Mouse (Mus musculus): ENCODE measurements around the gene Nubp2. TPM values are rescaled to one million over a fixed set of nuclear protein-coding genes. Genes with fewer than 3 reads are reported as not detected.

The Nubp2 gene
- total and polyA plus RNA-seq, 3 experiments = 46.9 to 103 (median 92.9) TPM

DNA sequence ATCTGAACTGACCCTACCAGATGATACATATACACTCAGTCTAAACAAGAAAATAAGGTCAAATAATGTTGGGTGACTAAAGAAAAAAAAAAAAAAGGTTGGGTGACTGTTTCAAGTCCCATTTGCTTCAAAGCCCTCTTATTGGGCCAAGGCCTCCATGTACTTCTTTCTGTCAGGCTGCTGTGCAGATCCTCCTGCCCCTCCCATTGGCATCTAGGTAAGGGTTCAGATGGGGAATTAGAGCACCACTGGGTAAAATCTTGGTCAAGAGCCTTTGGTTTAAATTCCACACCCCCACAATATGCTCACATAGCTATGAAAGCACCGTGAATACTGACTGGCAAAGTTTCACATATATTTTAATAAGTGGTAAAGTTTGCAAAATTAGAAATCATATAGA is 37.1 kb upstream of the Nubp2 start:
- Histone ChIP-seq H3K27me3 (ENCODE audit: insufficient read depth, low read length) (no peaks in the 10 kb centered on the region), H3K4me1 (ENCODE audit: insufficient read depth, low read depth, low read length) (peaks cover 4% of the 10 kb centered on the region; the same call in 1 of the 2 replicates), H3K9me3 (replicated peaks) (no peaks in the 10 kb centered on the region), H3K4me3 (ENCODE audit: low read depth, low read length) (no peak overlapping the region), H3K36me3 (replicated peaks) (peaks cover 98% of the 10 kb centered on the region)
- TF ChIP-seq POLR2AphosphoS5 (IDR thresholded peaks at IDR 0.05; ENCODE audit: insufficient replicate concordance, low read depth, low read length) (no peak), CTCF (IDR thresholded peaks at IDR 0.05; ENCODE audit: low read depth, low read length) (no peak), TAL1 (conservative IDR thresholded peaks at IDR 0.05; ENCODE audit: low read depth, low read length) (no peak), GATA2 (IDR thresholded peaks at IDR 0.05; ENCODE audit: borderline replicate concordance, low read depth, low read length) (no peak), GATA1 (IDR thresholded peaks at IDR 0.05; ENCODE audit: borderline replicate concordance, low read length) (no peak)
- DNase-seq (ENCODE audit: low spot score) = no peak
- no peak for ATAC-seq (ENCODE audit: extremely low read depth, insufficient number of reproducible peaks, low FRiP score, poor library complexity, severe bottlenecking)

DNA sequence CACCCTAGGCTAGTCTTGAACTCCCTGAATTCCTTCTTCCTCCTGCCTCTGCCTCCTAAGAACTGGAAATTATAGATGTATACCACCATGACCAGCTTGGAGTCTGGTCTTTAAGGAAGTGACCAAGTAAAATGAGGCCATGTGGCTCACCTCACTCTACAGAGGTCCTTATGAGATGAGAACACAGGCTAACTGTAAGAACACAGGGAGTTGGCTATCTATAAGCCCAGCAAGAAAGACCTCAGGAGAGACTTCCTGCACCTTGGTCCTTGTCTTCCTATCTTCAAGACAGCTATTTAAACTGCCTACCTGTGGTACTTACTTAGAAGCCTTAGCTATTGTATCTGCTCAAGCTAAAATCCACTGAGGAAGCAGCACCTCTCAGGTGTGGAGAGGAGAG is 27.8 kb upstream of the Nubp2 start:
- H3K36me3 ChIP-seq (replicated peaks) = peaks cover 99% of the 10 kb centered on the region
- H3K27me3 ChIP-seq (ENCODE audit: insufficient read depth, low read length) = no peaks in the 10 kb centered on the region
- H3K4me1 ChIP-seq (ENCODE audit: insufficient read depth, low read depth, low read length) = peaks cover 20% of the 10 kb centered on the region
- peak overlapping the region; percentile 31; the same call in 1 of the 2 replicates for H3K4me3 ChIP-seq (ENCODE audit: low read depth, low read length)
- H3K9me3 ChIP-seq (replicated peaks) = no peaks in the 10 kb centered on the region
- DNase-seq (ENCODE audit: low spot score) = no peak
- ATAC-seq (ENCODE audit: extremely low read depth, insufficient number of reproducible peaks, low FRiP score, poor library complexity, severe bottlenecking) = no peak
- TF ChIP-seq TAL1 (conservative IDR thresholded peaks at IDR 0.05; ENCODE audit: low read depth, low read length) (no peak; the same call in 1 of the 2 replicates), CTCF (IDR thresholded peaks at IDR 0.05; ENCODE audit: low read depth, low read length) (no peak), GATA1 (IDR thresholded peaks at IDR 0.05; ENCODE audit: borderline replicate concordance, low read length) (no peak), POLR2AphosphoS5 (IDR thresholded peaks at IDR 0.05; ENCODE audit: insufficient replicate concordance, low read depth, low read length) (no peak), GATA2 (IDR thresholded peaks at IDR 0.05; ENCODE audit: borderline replicate concordance, low read depth, low read length) (no peak)

DNA sequence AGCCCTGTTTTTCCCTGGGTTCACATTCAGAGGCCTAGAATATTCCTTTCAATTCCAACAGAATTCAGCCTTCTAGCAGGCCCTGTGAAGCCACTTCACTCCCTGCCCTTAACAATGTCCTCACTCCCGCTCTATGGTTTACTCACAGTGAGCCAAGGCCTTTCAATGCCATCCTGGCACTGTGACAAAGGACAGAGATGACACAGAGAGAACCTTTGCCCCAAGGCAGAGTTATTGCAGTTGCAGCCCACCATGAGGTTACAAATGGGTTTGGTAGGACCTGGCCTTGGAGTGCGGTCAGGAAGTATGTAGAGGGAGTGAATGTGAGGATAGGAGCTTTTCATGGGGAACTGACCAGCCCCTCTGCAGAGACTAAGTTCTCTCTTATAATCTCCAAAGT is 21.4 kb upstream of the Nubp2 start:
- no peak for TF ChIP-seq GATA1 (IDR thresholded peaks at IDR 0.05; ENCODE audit: borderline replicate concordance, low read length)
- H3K27me3 ChIP-seq (ENCODE audit: insufficient read depth, low read length) = no peaks in the 10 kb centered on the region
- H3K4me3 ChIP-seq (ENCODE audit: low read depth, low read length) = no peak overlapping the region
- H3K4me1 ChIP-seq (ENCODE audit: insufficient read depth, low read depth, low read length) = peaks cover 28% of the 10 kb centered on the region
- ATAC-seq (ENCODE audit: extremely low read depth, insufficient number of reproducible peaks, low FRiP score, poor library complexity, severe bottlenecking) = no peak
- no peaks in the 10 kb centered on the region for H3K9me3 ChIP-seq (replicated peaks)
- peaks cover 100% of the 10 kb centered on the region for H3K36me3 ChIP-seq (replicated peaks)
- no peak for DNase-seq (ENCODE audit: low spot score)

DNA sequence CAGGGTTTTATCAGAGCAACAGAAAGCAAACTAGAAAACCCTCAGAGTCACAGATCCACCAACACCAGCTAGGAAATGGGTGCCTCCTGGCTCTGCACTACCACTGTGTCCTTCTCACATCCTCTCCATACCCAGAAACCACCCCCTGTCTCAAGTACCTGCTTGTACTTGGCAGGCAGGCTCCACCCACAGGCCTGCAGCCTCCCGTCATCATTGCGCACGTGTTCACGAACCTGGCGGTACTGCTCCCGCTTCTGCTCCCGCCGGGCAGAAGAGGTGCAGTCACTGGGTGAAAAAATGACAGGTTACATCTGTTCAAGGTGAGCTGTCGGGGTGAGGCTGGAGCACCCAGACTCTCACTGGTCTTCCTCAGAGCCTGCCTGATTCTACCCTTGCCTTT is 17.6 kb upstream of the Nubp2 start:
- Histone ChIP-seq H3K9me3 (replicated peaks) (no peaks in the 10 kb centered on the region), H3K4me3 (ENCODE audit: low read depth, low read length) (no peak overlapping the region), H3K4me1 (ENCODE audit: insufficient read depth, low read depth, low read length) (peaks cover 55% of the 10 kb centered on the region), H3K36me3 (replicated peaks) (peaks cover 100% of the 10 kb centered on the region), H3K27me3 (ENCODE audit: insufficient read depth, low read length) (no peaks in the 10 kb centered on the region)
- ATAC-seq (ENCODE audit: extremely low read depth, insufficient number of reproducible peaks, low FRiP score, poor library complexity, severe bottlenecking) = no peak
- no peak for DNase-seq (ENCODE audit: low spot score)
- no peak for TF ChIP-seq CTCF (IDR thresholded peaks at IDR 0.05; ENCODE audit: low read depth, low read length)
- no peak for TF ChIP-seq POLR2AphosphoS5 (IDR thresholded peaks at IDR 0.05; ENCODE audit: insufficient replicate concordance, low read depth, low read length)
- TF ChIP-seq GATA2 (IDR thresholded peaks at IDR 0.05; ENCODE audit: borderline replicate concordance, low read depth, low read length) = no peak
- TF ChIP-seq GATA1 (IDR thresholded peaks at IDR 0.05; ENCODE audit: borderline replicate concordance, low read length) = no peak
- no peak for TF ChIP-seq TAL1 (conservative IDR thresholded peaks at IDR 0.05; ENCODE audit: low read depth, low read length)

DNA sequence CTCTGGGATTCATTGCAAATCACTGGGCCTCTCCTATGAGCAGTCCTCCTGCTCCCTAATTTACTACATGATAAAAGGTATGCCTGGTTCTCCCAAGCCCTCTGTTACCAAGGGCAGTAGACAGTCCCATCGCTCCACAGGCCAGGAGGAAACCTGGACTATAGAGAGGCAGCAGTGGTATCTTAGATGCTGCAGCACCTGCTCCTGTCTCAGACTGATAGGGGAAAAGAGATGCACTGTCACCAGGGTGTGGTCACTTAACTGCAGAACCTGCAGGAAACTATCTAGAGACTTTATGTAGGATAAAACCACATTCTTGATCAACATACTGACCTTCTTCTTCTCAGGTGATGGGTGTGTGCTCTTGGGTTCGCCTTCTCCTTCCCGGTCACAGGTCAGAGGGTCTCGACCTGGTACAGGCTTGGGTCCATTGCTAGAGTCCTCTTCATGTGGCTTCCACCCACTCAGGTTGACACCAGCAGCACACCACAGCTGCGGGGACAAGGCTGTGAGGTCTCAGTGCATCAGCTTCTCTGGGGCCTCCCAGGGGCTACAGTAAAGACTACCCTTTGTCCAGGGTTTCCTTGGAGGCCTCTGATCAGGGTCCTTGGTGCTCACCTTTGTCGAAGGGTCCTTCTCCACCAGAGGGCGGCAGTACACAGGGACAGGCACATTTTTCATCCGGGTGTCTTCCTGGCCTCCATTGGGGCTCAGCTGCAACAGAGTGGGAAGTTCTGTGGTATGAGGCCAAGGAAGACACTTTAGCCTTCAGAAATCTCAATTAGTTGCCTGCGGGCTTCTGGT is 16.7 kb upstream of the Nubp2 start:
- peaks cover 64% of the 10 kb centered on the region for H3K4me1 ChIP-seq (ENCODE audit: insufficient read depth, low read depth, low read length)
- H3K27me3 ChIP-seq (ENCODE audit: insufficient read depth, low read length) = no peaks in the 10 kb centered on the region
- no peaks in the 10 kb centered on the region for H3K9me3 ChIP-seq (replicated peaks)
- DNase-seq (ENCODE audit: low spot score) = peak; percentile 66
- TF ChIP-seq TAL1 (conservative IDR thresholded peaks at IDR 0.05; ENCODE audit: low read depth, low read length) = peak; percentile 92
- no peak for TF ChIP-seq POLR2AphosphoS5 (IDR thresholded peaks at IDR 0.05; ENCODE audit: insufficient replicate concordance, low read depth, low read length)
- peak; percentile 75 for ATAC-seq (ENCODE audit: extremely low read depth, insufficient number of reproducible peaks, low FRiP score, poor library complexity, severe bottlenecking)
- peak overlapping the region; percentile 48; the same call in 1 of the 2 replicates for H3K4me3 ChIP-seq (ENCODE audit: low read depth, low read length)
- peaks cover 100% of the 10 kb centered on the region for H3K36me3 ChIP-seq (replicated peaks)

DNA sequence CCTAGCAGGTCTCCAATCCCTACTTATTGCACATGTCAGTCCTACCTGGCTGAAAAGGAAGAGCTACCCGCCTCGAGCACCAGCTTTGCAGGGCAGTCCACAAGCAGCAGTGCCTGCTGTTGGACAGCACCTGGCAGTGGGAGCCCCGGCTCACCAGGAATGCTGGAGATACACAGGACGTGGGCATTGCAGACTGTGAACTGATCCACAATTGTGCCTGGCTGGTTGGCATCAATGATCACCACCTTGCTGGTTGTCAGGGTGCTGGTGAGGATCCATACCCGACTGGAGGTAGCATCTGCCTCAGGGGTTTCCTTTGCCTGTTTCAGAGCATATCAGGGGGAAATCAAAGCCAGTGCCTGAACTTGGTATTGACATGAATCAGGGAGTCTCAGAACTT is 16.0 kb upstream of the Nubp2 start:
- ATAC-seq (ENCODE audit: extremely low read depth, insufficient number of reproducible peaks, low FRiP score, poor library complexity, severe bottlenecking) = no peak
- peak overlapping the region; percentile 44; the same call in 1 of the 2 replicates for H3K4me3 ChIP-seq (ENCODE audit: low read depth, low read length)
- no peak for TF ChIP-seq CTCF (IDR thresholded peaks at IDR 0.05; ENCODE audit: low read depth, low read length)
- TF ChIP-seq POLR2AphosphoS5 (IDR thresholded peaks at IDR 0.05; ENCODE audit: insufficient replicate concordance, low read depth, low read length) = no peak
- no peak for TF ChIP-seq TAL1 (conservative IDR thresholded peaks at IDR 0.05; ENCODE audit: low read depth, low read length)
- H3K4me1 ChIP-seq (ENCODE audit: insufficient read depth, low read depth, low read length) = peaks cover 71% of the 10 kb centered on the region
- peaks cover 100% of the 10 kb centered on the region for H3K36me3 ChIP-seq (replicated peaks)
- no peak for DNase-seq (ENCODE audit: low spot score)
- no peaks in the 10 kb centered on the region for H3K9me3 ChIP-seq (replicated peaks)
- no peaks in the 10 kb centered on the region for H3K27me3 ChIP-seq (ENCODE audit: insufficient read depth, low read length)
